Mouse (Mus musculus) leukemia stem cell, adult 10-12 weeks (primary cell): ENCODE results near the gene Zfp970. TPM values are rescaled to one million over a fixed set of nuclear protein-coding genes. Genes with fewer than 3 reads are reported as not detected.

Experiments used
- polyA plus RNA-seq: library from polyadenylated mRNA; stranded (reverse); fragments of >175 nt; gene quantifications from 2 replicates; pipeline ENCODE4 v1.2.3, GENCODE M21; 2012; ENCODE audit warnings: low replicate concordance

Gene Zfp970
- 0.24 and 0.43 TPM in 2 replicates for polyA plus RNA-seq

GRCm38 (mm10) chr2:177464676-177465075, at the start of gene Zfp970:
Zfp970 (plus strand) TSS chr2:177464733.

GRCm38 (mm10) chr2:177498067-177498466, 33.5 kb downstream of the Zfp970 start, which contains the start of gene Gm14403:
Gm14403 (plus strand) TSS chr2:177498215.

Other genes starting within 250 kb of the Zfp970 start
- not detected in 2 replicates for gene Gm14409, start 197.7 kb upstream of the Zfp970 start, polyA plus RNA-seq
- 0.11 TPM in 1 of 2 replicates, not detected in the other for gene Gm14412, start 140.4 kb upstream of the Zfp970 start, polyA plus RNA-seq
- not detected in 2 replicates for gene Gm14418, start 66.4 kb upstream of the Zfp970 start, polyA plus RNA-seq
- not detected in 2 replicates for gene Gm14403, start 33.5 kb downstream of the Zfp970 start, polyA plus RNA-seq
- gene Gm14406, start 113.5 kb downstream of the Zfp970 start, polyA plus RNA-seq: not detected in 2 replicates